Comparison of ENCODE assay signal across 25 mouse cellular contexts in the genomic region with DNA sequence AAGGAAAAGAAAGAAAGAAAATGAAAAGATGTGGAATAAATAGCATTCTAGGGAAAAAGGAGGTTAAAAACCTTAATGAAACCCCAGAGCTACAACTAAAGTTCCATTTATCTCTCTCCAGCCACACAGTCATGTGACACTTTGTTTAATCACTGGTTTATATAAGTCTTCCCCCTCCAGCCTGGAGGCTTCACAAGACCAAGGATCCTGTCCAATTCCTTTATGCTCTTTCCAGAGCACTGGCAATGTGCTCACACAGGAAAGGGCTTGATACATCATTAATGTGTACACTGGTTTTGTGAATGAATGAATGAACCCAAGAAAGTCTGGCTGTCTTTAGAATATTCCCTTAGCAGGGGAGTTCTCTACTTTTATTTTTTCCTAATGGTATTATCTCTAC.
A peak's percentile ranks its signal among the peaks of the same experiment; 100 is the strongest.
DNase-seq lines count a peak whose midpoint lies in the region; ATAC-seq and TF ChIP-seq lines count a peak whose summit lies in the region.
"Had no signal": no experiment of that assay in that cellular context is flagged by ENCODE, and none has a peak within 500 bp of the region (broad histone marks: within the 10 kb centered on the region; RNA-seq: fewer than 3 reads in every experiment).

No protein-coding gene starts in this region.

- H3K9ac ChIP-seq in forebrain, embryonic 15.5 days (replicated peaks): no peak overlapping the region
- no peak overlapping the region for H3K9ac ChIP-seq in forebrain, postnatal 0 days
- H3K9ac ChIP-seq in lung, embryonic 15.5 days: no peak overlapping the region
- H3K9ac ChIP-seq in MEL (ENCODE audit: control insufficient read depth, low read depth, low read length, poor library complexity, severe bottlenecking): no peak overlapping the region
- no peak overlapping the region for H3K9ac ChIP-seq in intestine, embryonic 15.5 days
- H3K9ac ChIP-seq: hindbrain, embryonic 14.5 days; limb, embryonic 15.5 days; liver, embryonic 14.5 days had no signal

- no peak overlapping the region for H3K4me3 ChIP-seq in forebrain, embryonic 15.5 days
- no peak overlapping the region for H3K4me3 ChIP-seq in forebrain, postnatal 0 days (ENCODE audit: low read depth, low read length)
- no peak overlapping the region for H3K4me3 ChIP-seq in lung, embryonic 15.5 days
- H3K4me3 ChIP-seq in MEL (ENCODE audit: control insufficient read depth in 1 of 2, insufficient read depth in 1 of 2, low read depth in 2 of 2, low read length in 2 of 2): no peak overlapping the region
- H3K4me3 ChIP-seq in intestine, embryonic 15.5 days (replicated peaks): no peak overlapping the region
- H3K4me3 ChIP-seq: heart, adult 2 months; limb, embryonic 15.5 days had no signal

- TF ChIP-seq CTCF in forebrain, postnatal 0 days (IDR thresholded peaks at IDR 0.05; ENCODE audit: low read depth): no peak
- TF ChIP-seq CTCF in MEL (IDR thresholded peaks at IDR 0.05 in 2 of 3, conservative IDR thresholded peaks at IDR 0.05 in 1 of 3; ENCODE audit: control insufficient read depth in 1 of 3, insufficient read depth in 1 of 3, low read depth in 2 of 3, low read length in 3 of 3, poor library complexity in 1 of 3, severe bottlenecking in 1 of 3): no peak

- H3K4me1 ChIP-seq in forebrain, embryonic 15.5 days: 0 out of 2 replicates have a peak, but pooled peaks cover 3% of the 10 kb centered on the region
- no peaks in the 10 kb centered on the region for H3K4me1 ChIP-seq in forebrain, postnatal 0 days (ENCODE audit: insufficient read depth)
- no peaks in the 10 kb centered on the region for H3K4me1 ChIP-seq in lung, embryonic 15.5 days
- H3K4me1 ChIP-seq in MEL (ENCODE audit: control insufficient read depth in 1 of 2, insufficient read depth in 2 of 2, low read length in 2 of 2): no peaks in the 10 kb centered on the region
- no peaks in the 10 kb centered on the region for H3K4me1 ChIP-seq in intestine, embryonic 15.5 days (replicated peaks)
- H3K4me1 ChIP-seq: limb, embryonic 15.5 days had no signal

- no peak for DNase-seq in forebrain, postnatal 0 days
- DNase-seq in lung, postnatal 25 days (ENCODE audit: low spot score): no peak
- no peak for DNase-seq in MEL (ENCODE audit: low read depth, low spot score)
- DNase-seq in T-cell, adult 2 months (ENCODE audit: low spot score): no peak
- no peak for DNase-seq in kidney, adult 9 months
- DNase-seq: adrenal gland, postnatal 14 days; B cell, adult 2 months; cerebellum, adult 9-10 months; gastrocnemius, postnatal 36 days; heart, adult 2 months; kidney, adult 18-20 months; left cerebral cortex, postnatal 4 days; lung, postnatal 4 days; midbrain, embryonic 14.5 days; thymus, adult 2 months; thymus, postnatal 4 days had no signal

- TF ChIP-seq RAD21 in MEL (IDR thresholded peaks at IDR 0.05; ENCODE audit: low read depth, low read length): no peak

- no peaks in the 10 kb centered on the region for H3K79me2 ChIP-seq in MEL (ENCODE audit: control insufficient read depth, insufficient read depth, low read length, poor library complexity)

- no peaks in the 10 kb centered on the region for H3K27me3 ChIP-seq in forebrain, embryonic 15.5 days
- H3K27me3 ChIP-seq in forebrain, postnatal 0 days (ENCODE audit: insufficient read depth, low read length): no peaks in the 10 kb centered on the region
- no peaks in the 10 kb centered on the region for H3K27me3 ChIP-seq in lung, embryonic 15.5 days
- H3K27me3 ChIP-seq in MEL (ENCODE audit: control insufficient read depth in 1 of 2, insufficient read depth in 2 of 2, low read length in 2 of 2): no peaks in the 10 kb centered on the region
- no peaks in the 10 kb centered on the region for H3K27me3 ChIP-seq in intestine, embryonic 15.5 days (replicated peaks)
- H3K27me3 ChIP-seq: CH12.LX; limb, embryonic 15.5 days had no signal

- ATAC-seq in forebrain, embryonic 15.5 days (replicated peaks): peak; percentile 69
- ATAC-seq in forebrain, postnatal 0 days: no peak
- ATAC-seq in lung, embryonic 15.5 days (ENCODE audit: borderline replicate concordance, extremely low read depth, low FRiP score, low TSS enrichment): peak; percentile 67; the same call in 1 of the 2 replicates
- ATAC-seq in intestine, embryonic 15.5 days: peak; percentile 61

- no peak overlapping the region for H3K27ac ChIP-seq in forebrain, embryonic 15.5 days (replicated peaks)
- no peak overlapping the region for H3K27ac ChIP-seq in forebrain, postnatal 0 days (ENCODE audit: low read depth, low read length)
- no peak overlapping the region for H3K27ac ChIP-seq in lung, embryonic 15.5 days
- H3K27ac ChIP-seq in MEL (ENCODE audit: control insufficient read depth, low read depth, low read length): no peak overlapping the region
- no peak overlapping the region for H3K27ac ChIP-seq in intestine, embryonic 15.5 days
- H3K27ac ChIP-seq: heart, adult 2 months; hindbrain, embryonic 14.5 days; kidney, postnatal 0 days; limb, embryonic 15.5 days; liver, embryonic 14.5 days had no signal

- no peaks in the 10 kb centered on the region for H3K9me3 ChIP-seq in forebrain, embryonic 15.5 days
- no peaks in the 10 kb centered on the region for H3K9me3 ChIP-seq in forebrain, postnatal 0 days (ENCODE audit: low read length)
- no peaks in the 10 kb centered on the region for H3K9me3 ChIP-seq in lung, embryonic 15.5 days
- H3K9me3 ChIP-seq in MEL (replicated peaks; ENCODE audit: insufficient read depth, low read length): no peaks in the 10 kb centered on the region
- H3K9me3 ChIP-seq in intestine, embryonic 15.5 days: no peaks in the 10 kb centered on the region
- H3K9me3 ChIP-seq: G1E; limb, embryonic 15.5 days had no signal

- H3K36me3 ChIP-seq in forebrain, embryonic 15.5 days: no peaks in the 10 kb centered on the region
- H3K36me3 ChIP-seq in forebrain, postnatal 0 days (ENCODE audit: insufficient read depth): no peaks in the 10 kb centered on the region
- H3K36me3 ChIP-seq in lung, embryonic 15.5 days: no peaks in the 10 kb centered on the region
- H3K36me3 ChIP-seq in MEL (ENCODE audit: control insufficient read depth in 1 of 2, insufficient read depth in 2 of 2, low read length in 2 of 2): no peaks in the 10 kb centered on the region
- no peaks in the 10 kb centered on the region for H3K36me3 ChIP-seq in intestine, embryonic 15.5 days
- H3K36me3 ChIP-seq: G1E; limb, embryonic 15.5 days had no signal

- no peak for TF ChIP-seq POLR2A in MEL (IDR thresholded peaks at IDR 0.05; ENCODE audit: control insufficient read depth in 1 of 2, insufficient read depth in 1 of 2, low read depth in 1 of 2, low read length in 2 of 2, poor library complexity in 1 of 2)

- H3K4me2 ChIP-seq in forebrain, embryonic 15.5 days (replicated peaks): no peak overlapping the region
- no peak overlapping the region for H3K4me2 ChIP-seq in forebrain, postnatal 0 days (ENCODE audit: low read depth)
- no peak overlapping the region for H3K4me2 ChIP-seq in lung, embryonic 15.5 days
- no peak overlapping the region for H3K4me2 ChIP-seq in intestine, embryonic 15.5 days (replicated peaks)
- H3K4me2 ChIP-seq: hindbrain, embryonic 14.5 days; limb, embryonic 15.5 days had no signal

- TF ChIP-seq EP300 in MEL (IDR thresholded peaks at IDR 0.05; ENCODE audit: low read depth in 1 of 2, low read length in 2 of 2): no peak

TF ChIP-seq in MEL, 35 proteins besides CTCF, POLR2A, EP300 and RAD21:
- TF ChIP-seq USF1 (IDR thresholded peaks at IDR 0.05; ENCODE audit: low read depth, low read length): peak; percentile 36; the same call in 1 of the 2 replicates
- no peak for TF ChIP-seq NRF1 (IDR thresholded peaks at IDR 0.05; ENCODE audit: insufficient read depth, low read depth, low read length, poor library complexity, severe bottlenecking)
- TF ChIP-seq MXI1 (IDR thresholded peaks at IDR 0.05; ENCODE audit: low read depth, low read length): no peak
TF ChIP-seq in MEL: peak in this region for 1.
